Mouse (Mus musculus) ES-E14 (cell line): Measurements from ENCODE around the gene 1700025G04Rik. TPM values are rescaled to one million over a fixed set of nuclear protein-coding genes. Genes with fewer than 3 reads are reported as not detected.
"Not testable (repeated sequence)": the region's sequence is repeated elsewhere in the genome, so short reads cannot be mapped to it uniquely, and the experiment has no call there.

Experiments used
- DNase-seq: peaks from one replicate; pipeline ENCODE4 v3.0.0-alpha.2; 2013; ENCODE audit warnings: low read depth, low spot score
- H3K27ac ChIP-seq: 2 replicates; pipeline ENCODE4 v1.5.1; 2012; ENCODE audit warnings: low read depth, mild to moderate bottlenecking, low read length, moderate library complexity, mixed read lengths; ENCODE audit not compliant: poor library complexity, insufficient read depth, severe bottlenecking
- H3K36me3 ChIP-seq: 2 replicates; pipeline ENCODE4 v1.6.1; 2012; ENCODE audit warnings: mild to moderate bottlenecking, low read length, moderate library complexity, mixed read lengths; ENCODE audit not compliant: control insufficient read depth, poor library complexity, insufficient read depth, severe bottlenecking
- H3K4me1 ChIP-seq, 2 experiments: fragments of 150-350 bp in 1 of 2; sonication (generic) in 1 of 2; 2 replicates each; pipeline ENCODE4 v1.6.1; 2012; ENCODE audit warnings: low read length in 2 of 2, mild to moderate bottlenecking in 1 of 2, mixed read lengths in 1 of 2; ENCODE audit not compliant: control insufficient read depth in 2 of 2, insufficient read depth in 2 of 2, poor library complexity in 1 of 2
- H3K4me3 ChIP-seq, 2 experiments: fragments of 150-350 bp in 1 of 2; sonication (generic) in 1 of 2; 2 replicates each; pipeline ENCODE4 v1.5.1; 2012; ENCODE audit warnings: low read length in 2 of 2, low read depth in 1 of 2, mild to moderate bottlenecking in 1 of 2, mixed read lengths in 1 of 2; ENCODE audit not compliant: insufficient read depth in 1 of 2, poor library complexity in 1 of 2, severe bottlenecking in 1 of 2
- H3K9ac ChIP-seq: 2 replicates; pipeline ENCODE4 v1.6.1; 2012; ENCODE audit warnings: low read depth, mild to moderate bottlenecking, low read length, mixed read lengths; ENCODE audit not compliant: poor library complexity, insufficient read depth, severe bottlenecking
- H3K9me3 ChIP-seq: fragments of 150-350 bp; sonication (generic); 2 replicates; pipeline ENCODE4 v1.6.1; 2012; ENCODE audit warnings: low read depth, mild to moderate bottlenecking, low read length; ENCODE audit not compliant: control insufficient read depth, insufficient read depth
- CHD2 ChIP-seq: IDR thresholded peaks from 2 replicates; pipeline ENCODE4 v1.6.1; 2014; ENCODE audit warnings: mild to moderate bottlenecking, low read depth, low read length, inconsistent platforms
- HCFC1 ChIP-seq: IDR thresholded peaks from 2 replicates; pipeline ENCODE4 v1.6.1; 2012; ENCODE audit warnings: low read length, inconsistent platforms, borderline replicate concordance; ENCODE audit not compliant: insufficient read depth
- MAFK ChIP-seq: IDR thresholded peaks from 2 replicates; pipeline ENCODE4 v1.6.1; 2014; ENCODE audit warnings: mild to moderate bottlenecking, low read depth, low read length, inconsistent platforms; ENCODE audit not compliant: insufficient read depth
- ZC3H11A ChIP-seq: IDR thresholded peaks from 2 replicates; pipeline ENCODE4 v1.6.1; 2012; ENCODE audit warnings: low read depth, mild to moderate bottlenecking, inconsistent platforms, low read length, borderline replicate concordance
- ZNF384 ChIP-seq: IDR thresholded peaks from 2 replicates; pipeline ENCODE4 v1.6.1; 2012; ENCODE audit warnings: low read depth, low read length, inconsistent platforms
- in situ Hi-C, 2 experiments: fragments of 600-800 bp; cut with MboI; formaldehyde crosslinking; loops; one replicate each; pipeline ENCODE4 v1.15.1; 2025; ENCODE audit warnings: low sequenced_read_pairs in 2 of 2, inconsistent platforms in 1 of 2; ENCODE audit not compliant: unreplicated experiment in 2 of 2
- total RNA-seq: library from RNA; depleted of rRNA; stranded (reverse); fragments of 300-350 nt; gene quantifications from 2 replicates; pipeline ENCODE4 v1.2.3, GENCODE M21; 2012

Gene 1700025G04Rik
- total RNA-seq, 1 experiment, result 2.1 TPM

- no peak overlapping the region for H3K4me3 ChIP-seq
- H3K4me1 ChIP-seq, result no peaks in the 10 kb centered on the region
- in situ Hi-C loops, result no loop called here
- TF ChIP-seq CHD2, result no peak
- TF ChIP-seq ZC3H11A, result no peak
- no peak for TF ChIP-seq ZNF384
- H3K27ac ChIP-seq, result no peak overlapping the region
- DNase-seq, result no peak
- H3K36me3 ChIP-seq, result no peaks in the 10 kb centered on the region
- no peak overlapping the region for H3K9ac ChIP-seq
- H3K9me3 ChIP-seq, result no peaks in the 10 kb centered on the region
These were observed 244.6 kb downstream of the 1700025G04Rik start for GRCm38 (mm10) chr1:151845252-151845832.

- H3K36me3 ChIP-seq, H3K27ac ChIP-seq, H3K9me3 ChIP-seq, H3K4me1 ChIP-seq, in situ Hi-C loops, H3K9ac ChIP-seq, H3K4me3 ChIP-seq, DNase-seq: not testable (repeated sequence)
These were observed 249.6 kb downstream of the 1700025G04Rik start for GRCm38 (mm10) chr1:151840345-151840744.

- Histone ChIP-seq H3K36me3 (no peaks in the 10 kb centered on the region), H3K4me3 (no peak overlapping the region), H3K9ac (no peak overlapping the region), H3K27ac (no peak overlapping the region), H3K9me3 (no peaks in the 10 kb centered on the region), H3K4me1 (no peaks in the 10 kb centered on the region)
- no peak for DNase-seq
- no peak for TF ChIP-seq ZNF384
- TF ChIP-seq CHD2, result no peak
- TF ChIP-seq ZC3H11A, result no peak
- TF ChIP-seq HCFC1, result no peak
- no peak for TF ChIP-seq MAFK
- in situ Hi-C loops, result no loop called here
These were observed 254.7 kb downstream of the 1700025G04Rik start for GRCm38 (mm10) chr1:151835261-151835660.

- no peak for DNase-seq
- no peak overlapping the region for H3K9ac ChIP-seq
- in situ Hi-C loops, result no loop called here
- H3K9me3 ChIP-seq, result no peaks in the 10 kb centered on the region
- no peaks in the 10 kb centered on the region for H3K36me3 ChIP-seq
- H3K4me3 ChIP-seq, result no peak overlapping the region
- H3K4me1 ChIP-seq, result no peaks in the 10 kb centered on the region
- no peak overlapping the region for H3K27ac ChIP-seq
- TF ChIP-seq MAFK, result no peak
- no peak for TF ChIP-seq ZC3H11A
- TF ChIP-seq CHD2, result no peak
- no peak for TF ChIP-seq HCFC1
- no peak for TF ChIP-seq ZNF384
These were observed 258.1 kb downstream of the 1700025G04Rik start for GRCm38 (mm10) chr1:151831791-151832190.

- in situ Hi-C loops, result no loop called here
- no peak for DNase-seq
- Histone ChIP-seq H3K9ac (no peak overlapping the region), H3K9me3 (no peaks in the 10 kb centered on the region), H3K27ac (no peak overlapping the region), H3K4me1 (no peaks in the 10 kb centered on the region), H3K4me3 (no peak overlapping the region), H3K36me3 (no peaks in the 10 kb centered on the region)
- no peak for TF ChIP-seq CHD2
- TF ChIP-seq ZC3H11A, result no peak
- no peak for TF ChIP-seq MAFK
- TF ChIP-seq ZNF384, result no peak
- TF ChIP-seq HCFC1, result no peak
These were observed 264.9 kb downstream of the 1700025G04Rik start for GRCm38 (mm10) chr1:151825065-151825464.
